Mouse (Mus musculus): ENCODE measurements around the gene Ldlrad3.

The Ldlrad3 gene

GRCm38 (mm10) chr2:102002974-102003775, 183.0 kb downstream of the Ldlrad3 start:
- no peak for DNase-seq (ENCODE audit: low read depth, low spot score)

- DNase-seq (ENCODE audit: low read depth, low spot score) = no peak
Measured at GRCm38 (mm10) chr2:102002408-102002973, 183.7 kb downstream of the Ldlrad3 start.

- DNase-seq (ENCODE audit: low read depth, low spot score) = no peak
Measured at GRCm38 (mm10) chr2:102001661-102002060, 184.5 kb downstream of the Ldlrad3 start.

- no peak for DNase-seq (ENCODE audit: low read depth, low spot score)
Measured at GRCm38 (mm10) chr2:101998911-101999572, 187.1 kb downstream of the Ldlrad3 start.

GRCm38 (mm10) chr2:101997013-101997412, 189.2 kb downstream of the Ldlrad3 start:
- no peak for DNase-seq (ENCODE audit: low read depth, low spot score)

- no peak for DNase-seq (ENCODE audit: low read depth, low spot score)
Measured at GRCm38 (mm10) chr2:101992574-101993310, 193.4 kb downstream of the Ldlrad3 start.

GRCm38 (mm10) chr2:101991726-101992125, 194.5 kb downstream of the Ldlrad3 start:
- no peak for DNase-seq (ENCODE audit: low read depth, low spot score)

- DNase-seq (ENCODE audit: low read depth, low spot score) = no peak
Measured at GRCm38 (mm10) chr2:101986344-101987087, 199.7 kb downstream of the Ldlrad3 start.

GRCm38 (mm10) chr2:101983853-101984543, 202.2 kb downstream of the Ldlrad3 start:
- DNase-seq (ENCODE audit: low read depth, low spot score) = no peak

- DNase-seq (ENCODE audit: low read depth, low spot score) = no peak
Measured at GRCm38 (mm10) chr2:101983082-101983852, 202.9 kb downstream of the Ldlrad3 start.

- no peak for DNase-seq (ENCODE audit: low read depth, low spot score)
Measured at GRCm38 (mm10) chr2:101981964-101982498, 204.2 kb downstream of the Ldlrad3 start.

GRCm38 (mm10) chr2:101981211-101981610, 205.0 kb downstream of the Ldlrad3 start:
- peak; percentile 72 for DNase-seq (ENCODE audit: low read depth, low spot score)

- no peak for DNase-seq (ENCODE audit: low read depth, low spot score)
Measured at GRCm38 (mm10) chr2:101980456-101980947, 205.7 kb downstream of the Ldlrad3 start.

- DNase-seq (ENCODE audit: low read depth, low spot score) = no peak
Measured at GRCm38 (mm10) chr2:101978534-101979525, 207.4 kb downstream of the Ldlrad3 start.

- no peak for DNase-seq (ENCODE audit: low read depth, low spot score)
Measured at GRCm38 (mm10) chr2:101976399-101977064, 209.7 kb downstream of the Ldlrad3 start.

GRCm38 (mm10) chr2:101973810-101974209, 212.4 kb downstream of the Ldlrad3 start:
- DNase-seq (ENCODE audit: low read depth, low spot score) = no peak

- no peak for DNase-seq (ENCODE audit: low read depth, low spot score)
Measured at GRCm38 (mm10) chr2:101967601-101968000, 218.6 kb downstream of the Ldlrad3 start.

GRCm38 (mm10) chr2:101967152-101967551, 219.0 kb downstream of the Ldlrad3 start:
- DNase-seq (ENCODE audit: low read depth, low spot score) = no peak

Data from ES-CJ7 (cell line).